Mouse (Mus musculus) fat pad, adult 2 months (tissue): Measurements from ENCODE around the gene Creg1.
"Not testable (repeated sequence)": the region's sequence is repeated elsewhere in the genome, so short reads cannot be mapped to it uniquely, and the experiment has no call there.

Experiments
- DNase-seq: peaks from one replicate; pipeline ENCODE4 v3.0.0-alpha.2; 2011; ENCODE audit warnings: low read depth, low spot score; ENCODE audit errors: extremely low read depth

Creg1 gene

GRCm38 (mm10) chr1:165751142-165751541 lies 12.4 kb upstream of the Creg1 start:
- no peak for DNase-seq

GRCm38 (mm10) chr1:165751838-165752237 lies 11.7 kb upstream of the Creg1 start:
- DNase-seq: no peak

DNA sequence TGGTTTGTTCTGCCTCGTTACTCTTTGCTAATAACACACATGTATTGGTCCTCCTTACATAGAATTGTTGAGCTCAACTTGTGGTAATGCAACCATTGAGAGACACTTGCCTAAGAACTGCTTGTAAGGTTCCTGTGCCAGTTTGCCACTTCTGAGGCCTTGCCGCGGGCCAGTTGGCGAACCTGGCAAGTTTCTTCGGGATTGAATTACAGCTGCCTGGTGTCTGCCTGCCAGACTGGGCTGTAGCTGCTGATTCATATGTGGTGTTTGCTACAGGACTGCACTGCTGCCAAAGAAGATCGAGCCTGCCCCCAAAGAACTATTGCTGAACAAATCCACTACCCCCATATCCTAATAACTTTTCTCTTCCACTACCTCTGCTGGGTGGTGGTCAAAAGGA lies 9.3 kb upstream of the Creg1 start:
- peak; percentile 81 for DNase-seq

DNA sequence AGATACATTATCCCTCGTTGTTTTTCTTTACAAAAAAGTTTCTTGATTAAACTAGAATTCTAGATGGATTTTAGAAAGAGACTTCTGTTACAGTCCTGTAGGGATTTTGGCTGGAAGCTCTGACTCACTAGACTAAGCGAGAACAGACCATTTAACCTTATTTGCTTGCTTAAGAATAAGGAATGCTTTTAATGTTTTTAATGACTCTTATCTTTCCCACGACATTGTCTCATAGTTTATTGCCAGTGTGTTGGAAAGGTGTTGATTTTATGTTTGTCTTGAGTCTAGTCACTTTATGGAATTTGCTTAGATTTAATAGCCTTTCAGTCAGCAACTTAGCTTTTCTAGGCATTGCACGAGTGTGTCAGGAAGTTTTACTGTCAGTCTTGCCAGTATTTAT lies 8.4 kb upstream of the Creg1 start:
- DNase-seq: no peak

DNA sequence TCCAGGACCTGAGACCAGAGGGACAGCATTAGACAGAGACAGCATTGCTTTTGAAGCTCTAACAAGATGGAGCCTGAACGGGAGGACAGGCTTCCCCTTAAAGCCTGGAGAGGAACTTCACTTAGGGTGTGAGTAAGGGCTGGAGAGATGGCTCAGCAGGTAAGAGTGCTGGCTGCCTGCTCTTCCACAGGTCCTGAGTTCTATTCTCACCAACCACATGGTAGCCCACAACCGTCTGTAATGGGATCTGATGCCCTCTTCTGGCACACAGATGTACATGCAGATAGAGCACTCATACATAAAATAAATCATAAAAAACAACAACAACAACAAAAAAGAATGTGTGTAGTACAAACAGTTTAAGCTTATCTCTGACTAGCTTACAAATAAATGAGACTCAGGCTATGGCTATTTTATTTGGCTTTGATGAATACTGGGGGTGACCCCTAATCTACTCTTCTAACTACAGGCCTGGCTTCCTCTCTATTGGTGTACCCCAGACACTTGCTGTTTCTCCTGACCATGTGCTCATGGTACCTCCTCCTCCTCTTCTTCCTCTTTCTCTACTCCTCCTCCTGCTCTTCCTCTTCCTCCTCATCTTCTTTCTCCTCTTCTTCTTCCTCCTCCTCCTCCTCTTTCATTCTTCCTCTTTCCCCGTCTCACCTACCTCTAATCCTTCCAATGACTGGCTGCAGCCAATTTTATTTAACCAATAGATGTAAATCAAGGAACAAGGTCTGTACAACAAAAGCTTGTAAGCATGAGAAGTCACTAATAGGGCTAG lies 1.8 kb upstream of the Creg1 start:
- DNase-seq: no peak

- DNase-seq: not testable (repeated sequence)
These were observed 1.0 kb upstream of the Creg1 start for GRCm38 (mm10) chr1:165762498-165762897.

- no peak for DNase-seq
These were observed 472 bp upstream of the Creg1 start for GRCm38 (mm10) chr1:165762914-165763634.

- no peak for DNase-seq
These were observed 1.0 kb downstream of the Creg1 start for GRCm38 (mm10) chr1:165764571-165764970.

DNA sequence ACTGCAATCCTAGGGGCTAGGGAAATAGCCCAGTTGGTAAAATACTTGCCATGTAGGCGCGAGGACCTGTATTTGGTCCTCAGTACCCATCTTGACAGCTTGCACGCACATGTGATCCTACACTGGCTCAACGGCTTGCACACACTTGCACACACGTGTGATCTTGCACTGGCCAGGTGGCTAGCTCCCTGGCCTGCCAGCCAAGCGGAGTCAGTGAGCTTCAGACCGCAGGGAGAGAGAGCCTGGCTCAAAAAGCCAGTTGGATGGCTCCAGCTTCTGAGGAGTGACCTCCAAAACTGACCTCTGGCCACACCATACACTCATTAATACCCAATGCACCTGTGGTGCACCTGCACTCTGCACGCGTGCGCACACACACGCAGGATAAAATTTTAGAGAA lies 1.5 kb downstream of the Creg1 start:
- no peak for DNase-seq

- DNase-seq: no peak
These were observed 2.2 kb downstream of the Creg1 start for GRCm38 (mm10) chr1:165765651-165766294.

DNA sequence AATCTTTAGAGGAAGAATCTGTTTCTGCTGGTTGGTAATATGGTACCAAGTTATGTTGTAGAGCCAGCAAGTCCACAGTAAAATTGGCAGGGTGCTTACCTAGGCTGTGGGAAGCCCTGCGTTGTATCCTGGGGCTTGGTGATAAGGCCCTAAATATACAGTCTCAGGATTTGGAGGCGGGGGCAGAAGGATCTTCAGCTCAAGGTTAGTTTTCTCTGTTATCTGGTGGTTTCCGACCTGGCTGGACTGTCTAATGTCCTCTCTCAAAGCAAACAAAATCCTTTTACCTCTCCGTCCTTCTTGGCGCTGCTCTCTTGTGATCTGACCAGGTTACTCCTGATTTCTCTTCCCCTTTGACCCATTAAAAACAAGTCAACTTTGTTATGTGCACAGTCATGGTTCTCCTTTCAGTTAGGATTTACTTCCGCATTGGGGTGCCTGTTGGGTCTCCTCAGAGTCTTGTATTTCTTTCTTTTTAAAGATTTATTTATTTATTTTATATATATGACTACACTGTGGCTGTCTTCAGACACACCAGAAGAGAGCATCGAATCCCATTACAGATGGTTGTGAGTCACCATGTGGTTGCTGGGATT lies 2.8 kb downstream of the Creg1 start:
- DNase-seq: no peak

- no peak for DNase-seq
These were observed 5.5 kb downstream of the Creg1 start for GRCm38 (mm10) chr1:165768894-165769512.

- no peak for DNase-seq
These were observed 6.7 kb downstream of the Creg1 start for GRCm38 (mm10) chr1:165770181-165770759.

DNA sequence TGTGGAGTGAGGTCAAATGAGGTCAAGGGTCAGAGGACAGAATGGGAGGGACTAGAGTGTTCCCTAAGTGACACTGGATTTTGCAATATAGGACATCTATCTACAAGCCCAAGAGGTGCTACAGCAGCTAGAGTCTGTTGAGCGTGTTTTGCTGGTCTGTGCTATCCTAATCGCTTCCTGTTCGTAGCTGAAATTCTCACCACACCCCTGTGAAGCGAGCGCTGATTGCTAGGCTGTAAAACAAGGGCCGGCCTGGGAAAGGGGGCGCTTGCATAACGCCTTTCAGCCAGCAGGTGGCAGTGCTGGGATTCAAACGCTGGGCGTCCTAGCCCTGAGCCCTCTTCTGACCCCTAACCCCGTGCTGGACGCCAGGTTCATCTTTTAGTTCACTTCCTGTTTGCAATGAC lies 7.9 kb downstream of the Creg1 start:
- DNase-seq: no peak

- no peak for DNase-seq
These were observed 8.5 kb downstream of the Creg1 start for GRCm38 (mm10) chr1:165771998-165772397.

DNA sequence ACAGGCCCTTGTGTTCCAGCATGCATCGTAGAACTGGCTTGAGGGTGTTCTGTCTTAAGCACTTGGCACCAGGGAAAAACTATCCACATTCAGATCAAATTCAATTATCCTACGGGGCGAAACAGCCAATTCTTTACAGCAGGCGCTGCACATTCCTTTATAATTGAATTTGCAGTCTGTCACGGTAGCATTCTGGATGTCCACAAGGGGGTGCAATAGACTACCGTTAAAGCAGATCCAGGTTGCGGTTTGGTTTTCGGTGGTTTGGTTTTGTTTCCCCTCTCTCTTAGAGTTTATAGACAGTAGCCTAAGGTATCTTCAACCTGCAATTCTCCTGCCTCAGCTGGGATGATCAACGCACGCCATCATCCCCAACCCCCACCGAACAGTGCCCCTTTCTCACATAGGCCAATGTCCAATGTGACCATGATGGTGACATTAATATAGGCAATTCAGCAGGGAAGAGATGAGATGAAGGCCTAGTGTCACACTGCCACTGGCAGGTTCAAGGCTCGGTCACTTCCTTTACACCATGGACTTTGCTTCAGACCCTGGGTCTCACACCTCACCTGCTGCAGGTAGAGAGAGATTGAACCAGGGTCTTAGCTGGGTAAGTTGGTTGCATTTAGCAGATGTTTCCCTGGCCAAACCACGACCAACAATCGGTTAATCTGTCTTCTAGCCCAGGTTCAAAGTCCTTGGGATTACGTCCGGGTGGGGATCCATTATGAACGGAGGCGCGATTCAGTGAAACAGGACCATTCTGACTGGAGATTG lies 12.2 kb downstream of the Creg1 start:
- no peak for DNase-seq

DNA sequence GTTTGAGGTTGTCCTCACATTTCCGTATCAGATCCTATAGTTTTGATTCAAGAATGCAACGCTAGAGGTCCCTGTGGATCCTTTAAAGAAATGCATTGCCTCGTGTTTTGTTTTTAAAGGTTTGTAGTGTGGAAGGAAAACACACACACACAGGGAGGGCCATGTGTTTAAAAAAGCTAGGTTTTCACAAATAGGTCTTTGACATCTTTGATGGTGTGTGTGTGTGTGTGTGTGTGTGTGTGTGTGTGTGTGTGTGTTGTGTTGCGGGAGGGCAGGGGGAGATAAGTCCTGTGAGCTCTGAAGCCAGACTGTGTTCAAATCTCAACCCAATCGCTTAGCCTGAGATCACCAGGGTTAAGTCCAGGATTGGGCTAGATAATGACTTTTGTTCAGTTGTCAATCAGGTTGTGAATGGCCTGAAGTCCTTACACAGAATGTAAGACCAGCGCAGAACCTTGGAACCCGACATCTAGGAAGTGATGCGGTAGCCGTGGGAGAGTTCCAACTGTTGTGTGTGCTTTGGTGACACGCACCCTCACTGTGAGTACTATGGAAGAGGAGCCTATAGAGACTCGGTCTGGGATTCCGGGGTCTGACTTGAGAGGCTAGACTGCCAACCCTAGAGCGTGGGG lies 16.5 kb downstream of the Creg1 start:
- no peak for DNase-seq

DNA sequence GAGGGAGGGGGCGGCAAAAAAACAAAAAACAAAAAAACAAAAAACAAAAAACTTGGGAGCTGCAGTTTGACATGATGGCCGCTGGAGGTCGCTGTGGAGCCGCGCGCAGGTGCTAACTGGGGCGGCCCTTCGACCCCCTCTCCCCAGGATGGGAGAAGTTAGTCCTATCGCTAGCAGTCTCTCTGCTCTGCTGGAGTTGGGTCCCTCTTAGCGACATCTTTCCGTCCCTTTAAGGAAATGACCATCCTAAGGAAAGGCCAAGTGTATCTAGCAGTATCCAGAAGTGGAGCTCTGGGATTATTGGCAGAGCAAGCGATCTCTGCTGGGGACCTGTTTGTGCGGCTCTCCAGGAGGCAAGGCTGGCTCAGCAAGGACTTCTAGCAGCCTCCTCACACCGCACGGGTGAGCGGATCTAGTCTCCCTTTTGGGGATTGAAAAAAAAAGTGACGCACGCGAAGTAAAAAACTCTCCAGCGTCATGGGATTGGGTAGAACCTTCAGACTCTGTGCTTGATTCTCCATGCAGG lies 17.1 kb downstream of the Creg1 start:
- DNase-seq: no peak

- no peak for DNase-seq
These were observed 17.9 kb downstream of the Creg1 start for GRCm38 (mm10) chr1:165781426-165781825.
